Comparison of ENCODE assay signal across 11 mouse cellular contexts in genomic region chr15:93775199-93775745, GRCm38 (mm10).
DNase-seq lines count a peak whose midpoint lies in the region; ATAC-seq and TF ChIP-seq lines count a peak whose summit lies in the region.
"Had no signal": no experiment of that assay in that cellular context is flagged by ENCODE, and none has a peak within 500 bp of the region (broad histone marks: within the 10 kb centered on the region; RNA-seq: fewer than 3 reads in every experiment).

No protein-coding gene starts in this region.

- no peaks in the 10 kb centered on the region for H3K27me3 ChIP-seq in embryonic facial prominence, embryonic 14.5 days (replicated peaks; ENCODE audit: control insufficient read depth, insufficient read depth, low read length)
- no peaks in the 10 kb centered on the region for H3K27me3 ChIP-seq in embryonic facial prominence, embryonic 10.5 days (replicated peaks; ENCODE audit: low read depth, poor library complexity, severe bottlenecking)
- no peaks in the 10 kb centered on the region for H3K27me3 ChIP-seq in kidney, postnatal 0 days (ENCODE audit: insufficient read depth, low read length)
- no peaks in the 10 kb centered on the region for H3K27me3 ChIP-seq in thymus, adult 2 months (ENCODE audit: control insufficient read depth, insufficient read depth, low read length)
- H3K27me3 ChIP-seq: neural tube, embryonic 15.5 days had no signal

- TF ChIP-seq POLR2A in thymus, adult 2 months (IDR thresholded peaks at IDR 0.05; ENCODE audit: control insufficient read depth, extremely low read depth, insufficient read depth, low read length, poor library complexity), result no peak

- H3K36me3 ChIP-seq in embryonic facial prominence, embryonic 14.5 days (ENCODE audit: control insufficient read depth, insufficient read depth, low read length), result no peaks in the 10 kb centered on the region
- no peaks in the 10 kb centered on the region for H3K36me3 ChIP-seq in embryonic facial prominence, embryonic 10.5 days (replicated peaks)
- no peaks in the 10 kb centered on the region for H3K36me3 ChIP-seq in kidney, postnatal 0 days (ENCODE audit: insufficient read depth, low read length)
- H3K36me3 ChIP-seq in thymus, adult 2 months (ENCODE audit: control insufficient read depth, insufficient read depth, low read length), result no peaks in the 10 kb centered on the region
- H3K36me3 ChIP-seq: neural tube, embryonic 15.5 days had no signal

- no peak for TF ChIP-seq CTCF in kidney, postnatal 0 days (IDR thresholded peaks at IDR 0.05; ENCODE audit: low read depth)
- TF ChIP-seq CTCF in thymus, adult 2 months (IDR thresholded peaks at IDR 0.05; ENCODE audit: borderline replicate concordance, control insufficient read depth, extremely low read depth, insufficient read depth, low read length, poor library complexity), result no peak

- no peak overlapping the region for H3K27ac ChIP-seq in embryonic facial prominence, embryonic 14.5 days (replicated peaks; ENCODE audit: low read depth, low read length)
- H3K27ac ChIP-seq in embryonic facial prominence, embryonic 10.5 days (replicated peaks), result no peak overlapping the region
- no peak overlapping the region; the same call in 1 of the 2 replicates for H3K27ac ChIP-seq in kidney, postnatal 0 days
- no peak overlapping the region for H3K27ac ChIP-seq in thymus, adult 2 months (ENCODE audit: control insufficient read depth, insufficient read depth, low read length)
- H3K27ac ChIP-seq: neural tube, embryonic 15.5 days; stomach, postnatal 0 days had no signal

- ATAC-seq in embryonic facial prominence, embryonic 14.5 days (ENCODE audit: low read depth), result no peak
- peak; percentile 63; the same call in 1 of the 2 replicates for ATAC-seq in kidney, postnatal 0 days (replicated peaks; ENCODE audit: low FRiP score, low read depth)
- ATAC-seq in monocyte, adult 5-6 weeks (replicated peaks; ENCODE audit: insufficient number of reproducible peaks, low FRiP score, low TSS enrichment, poor library complexity, severe bottlenecking), result no peak

- no peak overlapping the region for H3K4me2 ChIP-seq in embryonic facial prominence, embryonic 14.5 days (ENCODE audit: low read depth, low read length)
- peak overlapping the region; percentile 23; the same call in 1 of the 2 replicates for H3K4me2 ChIP-seq in kidney, postnatal 0 days (ENCODE audit: low read length)
- H3K4me2 ChIP-seq: neural tube, embryonic 15.5 days had no signal

- 77% methylated on average over 12 of the region's 12 CpGs for WGBS in embryonic facial prominence, embryonic 14.5 days
- 84% methylated on average over 12 of the region's 12 CpGs for WGBS in embryonic facial prominence, embryonic 10.5 days
- WGBS in kidney, postnatal 0 days, result 23% methylated on average over 12 of the region's 12 CpGs
- WGBS in thymus, adult 2 months, result 94% methylated on average over 12 of the region's 12 CpGs

- H3K9me3 ChIP-seq in embryonic facial prominence, embryonic 14.5 days (ENCODE audit: control insufficient read depth, low read length), result no peaks in the 10 kb centered on the region
- H3K9me3 ChIP-seq in embryonic facial prominence, embryonic 10.5 days, result no peaks in the 10 kb centered on the region
- H3K9me3 ChIP-seq in kidney, postnatal 0 days (replicated peaks; ENCODE audit: low read length), result no peaks in the 10 kb centered on the region
- H3K9me3 ChIP-seq: neural tube, embryonic 15.5 days had no signal

- peak; percentile 43 for DNase-seq in embryonic facial prominence, embryonic 14.5 days (ENCODE audit: low spot score)
- no peak for DNase-seq in embryonic facial prominence, embryonic 10.5 days (ENCODE audit: low spot score)
- DNase-seq in ovary, postnatal 14 days (ENCODE audit: low spot score), result peak; percentile 13
- DNase-seq in ovary, postnatal 10 days (ENCODE audit: low spot score), result no peak
- DNase-seq in kidney, postnatal 0 days (ENCODE audit: low spot score), result peak; percentile 78
- peak; percentile 7 for DNase-seq in retina, embryonic 14.5 days (ENCODE audit: low spot score)
- DNase-seq in thymus, adult 2 months, result no peak
- DNase-seq: heart, postnatal 36 days had no signal

- no peaks in the 10 kb centered on the region for H3K4me1 ChIP-seq in embryonic facial prominence, embryonic 14.5 days (ENCODE audit: control insufficient read depth, insufficient read depth, low read length)
- peaks cover 8% of the 10 kb centered on the region; the same call in 1 of the 2 replicates for H3K4me1 ChIP-seq in embryonic facial prominence, embryonic 10.5 days
- no peaks in the 10 kb centered on the region for H3K4me1 ChIP-seq in kidney, postnatal 0 days (replicated peaks; ENCODE audit: insufficient read depth, low read length)
- no peaks in the 10 kb centered on the region for H3K4me1 ChIP-seq in thymus, adult 2 months (replicated peaks; ENCODE audit: control insufficient read depth, insufficient read depth, low read length)

- H3K4me3 ChIP-seq in embryonic facial prominence, embryonic 14.5 days (ENCODE audit: low read depth, low read length), result no peak overlapping the region
- H3K4me3 ChIP-seq in embryonic facial prominence, embryonic 10.5 days, result no peak overlapping the region
- H3K4me3 ChIP-seq in kidney, postnatal 0 days (replicated peaks; ENCODE audit: low read depth, low read length), result no peak overlapping the region
- no peak overlapping the region for H3K4me3 ChIP-seq in thymus, adult 2 months (ENCODE audit: control insufficient read depth, insufficient read depth, low read length)
- H3K4me3 ChIP-seq: neural tube, embryonic 15.5 days had no signal

- H3K9ac ChIP-seq in embryonic facial prominence, embryonic 14.5 days (ENCODE audit: low read depth, low read length), result no peak overlapping the region
- no peak overlapping the region for H3K9ac ChIP-seq in kidney, postnatal 0 days (ENCODE audit: low read depth, low read length)
- H3K9ac ChIP-seq: neural tube, embryonic 15.5 days had no signal

Comparison
In these comparisons a context has a peak if more than half of its experiments do, and no peak if none do; other contexts are left out.
1. DNase-seq: peak in embryonic facial prominence, embryonic 14.5 days (single experiment), ovary, postnatal 14 days (single experiment), kidney, postnatal 0 days (single experiment) and retina, embryonic 14.5 days (single experiment); none in embryonic facial prominence, embryonic 10.5 days (single experiment), ovary, postnatal 10 days (single experiment) and thymus, adult 2 months (single experiment).